Mouse (Mus musculus) limb, embryonic 13.5 days (tissue): ENCODE data around the gene Clstn1. TPM values are rescaled to one million over a fixed set of nuclear protein-coding genes. Genes with fewer than 3 reads are reported as not detected.

Experiments
- ATAC-seq: fragments of 200-750 bp; cut with Nextera tagmentation; 2 replicates; pipeline ENCODE4 v1.8.0; 2017; ENCODE audit warnings: low read depth, moderate number of reproducible peaks, moderate TSS enrichment; ENCODE audit not compliant: low FRiP score
- H3K27ac ChIP-seq: fragments of 300-500 bp; sonication (generic); 2 replicates; pipeline ENCODE4 v1.5.1; 2015; ENCODE audit warnings: inconsistent platforms, mild to moderate bottlenecking, moderate library complexity
- H3K27me3 ChIP-seq: fragments of 300-500 bp; sonication (generic); 2 replicates; pipeline ENCODE4 v1.6.1; 2015; ENCODE audit warnings: mild to moderate bottlenecking, inconsistent platforms
- H3K36me3 ChIP-seq: fragments of 300-500 bp; sonication (generic); 2 replicates; pipeline ENCODE4 v1.6.1; 2015; ENCODE audit warnings: inconsistent platforms, mild to moderate bottlenecking, moderate library complexity
- H3K4me1 ChIP-seq: fragments of 300-500 bp; sonication (generic); 2 replicates; pipeline ENCODE4 v1.6.1; 2015; ENCODE audit warnings: inconsistent platforms
- H3K4me2 ChIP-seq: fragments of 300-500 bp; sonication (generic); replicated peaks from 2 replicates; pipeline ENCODE4 v1.6.1; 2015; ENCODE audit warnings: inconsistent platforms, mild to moderate bottlenecking, moderate library complexity
- H3K4me3 ChIP-seq: fragments of 300-500 bp; sonication (generic); 2 replicates; pipeline ENCODE4 v1.5.1; 2015; ENCODE audit warnings: moderate library complexity, mild to moderate bottlenecking, inconsistent platforms
- H3K9ac ChIP-seq: fragments of 300-500 bp; sonication (generic); 2 replicates; pipeline ENCODE4 v1.6.1; 2015; ENCODE audit warnings: mild to moderate bottlenecking, inconsistent platforms
- H3K9me3 ChIP-seq: fragments of 300-500 bp; sonication (generic); 2 replicates; pipeline ENCODE4 v1.6.1; 2016; ENCODE audit warnings: inconsistent platforms
- WGBS: fragments of 180-500 bp; shearing (Covaris S2); methylation state at CpG from one replicate; pipeline ENCODE4 v1.1.7; 2015; 5-methylcytosine and 5-hydroxymethylcytosine counted together
- polyA plus RNA-seq: library from polyadenylated mRNA; unstranded; fragments of >200 nt; fragmentation: Nextera tagmentation; extraction: Ambion mirVana; gene quantifications from 2 replicates; pipeline ENCODE4 v1.2.1, GENCODE M21; 2015

Gene Clstn1
- polyA plus RNA-seq, 1 experiment from 2014 or later: 45.2 TPM

GRCm38 (mm10) chr4:149628372-149628771 is 42.1 kb downstream of the Clstn1 start:
- no peaks in the 10 kb centered on the region for H3K27me3 ChIP-seq
- no peak overlapping the region for H3K9ac ChIP-seq
- no peak for ATAC-seq
- H3K36me3 ChIP-seq: peaks cover 38% of the 10 kb centered on the region
- no peak overlapping the region for H3K4me2 ChIP-seq
- H3K27ac ChIP-seq: no peak overlapping the region
- no peak overlapping the region for H3K4me3 ChIP-seq
- H3K4me1 ChIP-seq: peaks cover 18% of the 10 kb centered on the region; the same call in 1 of the 2 replicates
- 75% methylated on average over 10 of the region's 10 CpGs for WGBS
- no peaks in the 10 kb centered on the region for H3K9me3 ChIP-seq

DNA sequence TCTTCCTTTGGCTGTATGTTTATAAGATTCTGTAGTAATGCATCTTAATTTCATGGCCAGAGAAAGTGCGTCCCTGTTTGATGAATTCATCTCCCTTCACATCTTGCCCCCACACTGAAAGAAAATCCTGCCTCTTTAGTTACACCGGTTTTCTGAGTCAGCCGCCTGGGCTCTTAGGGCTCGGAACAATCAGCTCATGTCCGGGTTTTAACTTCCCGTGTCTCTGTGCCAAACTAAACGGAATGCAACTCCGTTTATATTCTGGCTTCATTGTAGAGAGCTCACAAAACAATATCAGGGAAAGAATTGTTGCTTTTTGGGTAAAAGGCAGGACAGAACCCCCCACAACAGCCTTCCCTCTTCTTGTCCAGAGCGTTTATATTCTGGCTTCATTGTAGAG is 42.5 kb downstream of the Clstn1 start:
- peaks cover 42% of the 10 kb centered on the region for H3K36me3 ChIP-seq
- ATAC-seq: no peak
- no peak overlapping the region for H3K27ac ChIP-seq

GRCm38 (mm10) chr4:149632670-149633307 is 46.5 kb downstream of the Clstn1 start:
- Histone ChIP-seq H3K27ac (no peak overlapping the region), H3K36me3 (peaks cover 76% of the 10 kb centered on the region)
- 81% methylated on average over 9 of the region's 9 CpGs for WGBS

More for the DNA sequence above, 42.5 kb downstream of the Clstn1 start:
- Histone ChIP-seq H3K4me3 (no peak overlapping the region), H3K9ac (no peak overlapping the region), H3K9me3 (no peaks in the 10 kb centered on the region), H3K27me3 (no peaks in the 10 kb centered on the region), H3K4me2 (no peak overlapping the region), H3K4me1 (peaks cover 18% of the 10 kb centered on the region; the same call in 1 of the 2 replicates)
- 75% methylated on average over 9 of the region's 9 CpGs for WGBS

DNA sequence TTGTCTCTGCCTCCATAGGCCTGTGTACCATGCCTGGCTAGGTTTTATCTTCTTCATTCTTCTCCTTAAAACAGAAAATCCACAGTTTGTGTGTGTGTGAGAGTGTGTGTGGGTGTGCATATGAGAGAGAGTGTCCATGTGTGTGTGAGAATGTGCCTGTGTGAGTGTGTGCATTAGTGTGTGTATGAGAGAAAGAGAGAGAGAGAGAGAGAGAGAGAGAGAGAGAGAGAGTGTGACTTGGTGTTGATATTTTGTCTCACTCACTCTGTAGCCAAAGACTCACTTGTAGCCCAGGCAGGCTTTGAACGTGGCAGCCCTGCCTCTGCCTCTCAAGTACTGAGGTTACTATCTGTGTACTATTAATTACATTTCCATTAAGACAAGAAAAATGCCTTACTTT is 47.9 kb downstream of the Clstn1 start:
- Histone ChIP-seq H3K9ac (no peak overlapping the region), H3K36me3 (peaks cover 89% of the 10 kb centered on the region), H3K9me3 (no peaks in the 10 kb centered on the region), H3K27ac (no peak overlapping the region), H3K27me3 (no peaks in the 10 kb centered on the region), H3K4me1 (no peaks in the 10 kb centered on the region), H3K4me2 (no peak overlapping the region), H3K4me3 (no peak overlapping the region)
- 83% methylated on average over 1 of the region's 1 CpGs for WGBS
- ATAC-seq: no peak

More at GRCm38 (mm10) chr4:149632670-149633307, 46.5 kb downstream of the Clstn1 start:
- no peaks in the 10 kb centered on the region for H3K27me3 ChIP-seq
- H3K9me3 ChIP-seq: no peaks in the 10 kb centered on the region
- H3K9ac ChIP-seq: no peak overlapping the region
- peaks cover 7% of the 10 kb centered on the region; the same call in 1 of the 2 replicates for H3K4me1 ChIP-seq
- ATAC-seq: no peak
- no peak overlapping the region for H3K4me3 ChIP-seq
- H3K4me2 ChIP-seq: no peak overlapping the region

DNA sequence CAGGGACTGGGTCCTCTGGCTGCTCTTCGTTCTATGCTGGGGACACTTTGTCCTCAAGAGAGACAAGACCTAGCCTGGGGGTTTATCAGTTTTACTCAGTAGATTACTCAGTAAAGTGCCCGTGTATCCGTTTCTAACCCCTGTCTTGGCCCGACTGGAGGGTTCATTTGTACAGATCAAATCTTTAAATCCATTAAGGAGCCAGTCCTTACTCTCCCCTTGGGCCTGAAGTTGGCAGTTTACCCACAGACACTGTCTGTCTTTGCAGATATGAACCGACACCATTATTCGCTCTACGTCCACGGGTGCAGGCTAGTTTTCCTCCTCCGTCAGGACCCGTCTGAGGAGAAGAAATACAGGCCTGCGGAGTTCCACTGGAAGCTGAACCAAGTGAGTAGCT is 48.7 kb downstream of the Clstn1 start:
- H3K27me3 ChIP-seq: no peaks in the 10 kb centered on the region
- H3K4me2 ChIP-seq: no peak overlapping the region
- H3K36me3 ChIP-seq: peaks cover 89% of the 10 kb centered on the region
- H3K4me3 ChIP-seq: no peak overlapping the region
- ATAC-seq: no peak
- H3K9ac ChIP-seq: no peak overlapping the region
- no peaks in the 10 kb centered on the region for H3K9me3 ChIP-seq
- 95% methylated on average over 11 of the region's 11 CpGs for WGBS
- no peak overlapping the region for H3K27ac ChIP-seq
- no peaks in the 10 kb centered on the region for H3K4me1 ChIP-seq

DNA sequence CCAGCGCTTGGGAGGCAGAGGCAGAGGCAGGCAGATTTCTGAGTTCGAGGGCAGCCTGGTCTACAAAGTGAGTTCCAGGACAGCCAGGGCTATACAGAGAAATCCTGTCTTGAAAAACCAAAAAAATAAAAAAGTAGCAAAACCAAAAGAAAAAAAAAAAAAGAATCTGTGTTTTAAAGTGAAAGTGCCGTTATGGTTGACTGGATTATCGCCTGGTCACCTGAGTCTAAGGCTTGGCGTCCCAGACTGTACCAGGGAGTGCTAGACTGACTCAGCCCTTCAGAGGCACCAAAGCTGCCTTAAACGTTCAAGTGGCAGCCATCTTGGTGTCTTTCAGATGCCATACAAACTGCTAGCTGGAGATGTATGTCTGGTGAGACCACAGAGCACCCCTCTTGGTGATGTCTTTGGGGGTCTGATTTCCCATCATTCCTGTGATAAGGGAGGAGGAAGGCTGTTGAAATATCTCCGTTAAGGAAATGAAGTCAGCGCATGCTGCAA is 49.7 kb downstream of the Clstn1 start:
- H3K36me3 ChIP-seq: peaks cover 88% of the 10 kb centered on the region
- H3K4me2 ChIP-seq: no peak overlapping the region
- H3K4me1 ChIP-seq: no peaks in the 10 kb centered on the region
- no peak overlapping the region for H3K9ac ChIP-seq
- no peak overlapping the region for H3K4me3 ChIP-seq
- no peaks in the 10 kb centered on the region for H3K27me3 ChIP-seq
- no peak overlapping the region; the same call in 1 of the 2 replicates for H3K27ac ChIP-seq
- 94% methylated on average over 8 of the region's 8 CpGs for WGBS
- H3K9me3 ChIP-seq: no peaks in the 10 kb centered on the region
- no peak for ATAC-seq

GRCm38 (mm10) chr4:149637942-149638341 is 51.7 kb downstream of the Clstn1 start:
- Histone ChIP-seq H3K9ac (no peak overlapping the region), H3K36me3 (peaks cover 88% of the 10 kb centered on the region), H3K4me3 (no peak overlapping the region), H3K27ac (no peak overlapping the region), H3K4me2 (no peak overlapping the region), H3K4me1 (no peaks in the 10 kb centered on the region), H3K9me3 (no peaks in the 10 kb centered on the region), H3K27me3 (no peaks in the 10 kb centered on the region)
- 90% methylated on average over 7 of the region's 7 CpGs for WGBS
- ATAC-seq: no peak

- H3K9me3 ChIP-seq: no peaks in the 10 kb centered on the region
- peaks cover 89% of the 10 kb centered on the region for H3K36me3 ChIP-seq
- no peaks in the 10 kb centered on the region for H3K27me3 ChIP-seq
- no peak overlapping the region for H3K4me2 ChIP-seq
- H3K4me3 ChIP-seq: no peak overlapping the region
- no peak overlapping the region for H3K9ac ChIP-seq
- H3K4me1 ChIP-seq: no peaks in the 10 kb centered on the region
- H3K27ac ChIP-seq: no peak overlapping the region
- no peak for ATAC-seq
- 80% methylated on average over 9 of the region's 9 CpGs for WGBS
Observed at GRCm38 (mm10) chr4:149640831-149641230, 54.6 kb downstream of the Clstn1 start.

DNA sequence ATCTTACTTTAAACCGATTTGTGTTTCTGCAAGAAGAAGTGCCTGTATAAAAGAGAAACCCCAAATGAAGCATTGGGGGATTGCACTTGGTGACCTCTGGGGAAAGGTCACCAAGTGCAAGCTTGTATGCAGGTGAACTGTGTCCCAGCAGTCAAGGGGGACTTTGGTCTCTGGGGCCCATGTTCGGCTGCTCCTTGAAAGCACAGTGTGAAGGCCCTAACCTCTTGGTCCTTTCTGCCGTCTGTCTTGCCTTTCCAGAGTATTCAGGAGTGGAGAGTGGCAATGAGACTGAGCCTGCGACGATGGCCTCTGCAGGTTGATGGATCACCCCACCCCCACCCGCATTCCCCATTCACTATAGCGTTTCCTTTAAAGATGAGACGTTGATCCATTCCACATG is 55.1 kb downstream of the Clstn1 start:
- no peak overlapping the region for H3K27ac ChIP-seq
- no peak for ATAC-seq

DNA sequence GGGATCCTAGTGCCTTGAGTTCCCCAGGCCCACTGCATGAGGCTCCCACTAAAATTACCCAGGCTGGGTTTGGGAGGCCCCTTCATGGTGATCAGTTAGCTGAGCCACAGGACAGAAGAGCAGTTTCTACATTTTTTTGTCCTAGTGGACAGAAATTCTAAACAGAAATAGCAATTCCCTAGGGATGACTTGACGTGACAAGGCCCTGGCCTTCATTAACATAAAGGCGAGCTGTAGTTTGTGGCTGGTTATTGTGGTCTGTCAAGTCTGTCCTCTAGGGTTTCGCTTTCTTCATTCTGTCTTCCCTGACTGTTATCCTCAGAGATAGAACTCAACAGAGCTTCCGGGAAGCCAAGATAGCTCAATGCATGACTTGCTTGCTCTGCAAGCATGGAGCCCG is 55.7 kb downstream of the Clstn1 start:
- no peak for ATAC-seq
- peaks cover 91% of the 10 kb centered on the region for H3K36me3 ChIP-seq
- no peaks in the 10 kb centered on the region for H3K9me3 ChIP-seq
- H3K9ac ChIP-seq: no peak overlapping the region
- no peak overlapping the region for H3K4me3 ChIP-seq
- no peaks in the 10 kb centered on the region for H3K4me1 ChIP-seq
- WGBS: 84% methylated on average over 5 of the region's 5 CpGs
- H3K4me2 ChIP-seq: no peak overlapping the region
- H3K27me3 ChIP-seq: no peaks in the 10 kb centered on the region
- H3K27ac ChIP-seq: no peak overlapping the region

More for the DNA sequence above, 55.1 kb downstream of the Clstn1 start:
- H3K4me2 ChIP-seq: no peak overlapping the region
- no peaks in the 10 kb centered on the region for H3K27me3 ChIP-seq
- peaks cover 90% of the 10 kb centered on the region for H3K36me3 ChIP-seq
- no peaks in the 10 kb centered on the region for H3K9me3 ChIP-seq
- 58% methylated on average over 8 of the region's 8 CpGs for WGBS
- H3K9ac ChIP-seq: no peak overlapping the region
- H3K4me3 ChIP-seq: no peak overlapping the region
- no peaks in the 10 kb centered on the region for H3K4me1 ChIP-seq

DNA sequence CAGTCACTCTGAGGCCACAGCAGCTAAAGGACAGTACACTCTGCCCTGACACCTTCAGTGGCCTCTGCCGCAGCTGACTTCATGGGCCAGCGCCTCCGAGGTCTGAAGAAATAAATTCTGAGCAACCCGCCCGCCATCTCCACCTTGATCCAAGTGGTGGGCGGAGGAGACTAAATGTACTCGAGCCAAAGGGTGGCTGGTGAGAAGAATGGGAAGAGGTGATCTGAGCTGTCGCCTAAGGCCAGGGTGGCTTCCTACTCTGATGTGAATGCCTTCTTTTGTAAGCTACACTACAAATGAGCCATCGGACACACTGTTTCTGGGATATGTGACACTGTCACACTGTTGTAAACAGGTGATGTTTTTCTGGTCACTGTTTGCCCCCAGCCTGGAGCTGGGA is 59.5 kb downstream of the Clstn1 start:
- no peak overlapping the region for H3K4me2 ChIP-seq
- ATAC-seq: no peak
- H3K36me3 ChIP-seq: peaks cover 95% of the 10 kb centered on the region
- no peaks in the 10 kb centered on the region for H3K4me1 ChIP-seq
- no peak overlapping the region for H3K4me3 ChIP-seq
- no peaks in the 10 kb centered on the region for H3K9me3 ChIP-seq
- H3K9ac ChIP-seq: no peak overlapping the region
- no peaks in the 10 kb centered on the region for H3K27me3 ChIP-seq
- no peak overlapping the region for H3K27ac ChIP-seq
- WGBS: 88% methylated on average over 9 of the region's 9 CpGs

- H3K27ac ChIP-seq: no peak overlapping the region
- ATAC-seq: no peak
Observed at GRCm38 (mm10) chr4:149648031-149648805, 62.0 kb downstream of the Clstn1 start.

More at GRCm38 (mm10) chr4:149648031-149648805, 62.0 kb downstream of the Clstn1 start:
- peaks cover 95% of the 10 kb centered on the region for H3K36me3 ChIP-seq
- H3K9ac ChIP-seq: no peak overlapping the region
- H3K4me3 ChIP-seq: no peak overlapping the region
- no peaks in the 10 kb centered on the region for H3K4me1 ChIP-seq
- no peak overlapping the region for H3K4me2 ChIP-seq
- 79% methylated on average over 20 of the region's 20 CpGs for WGBS
- no peaks in the 10 kb centered on the region for H3K27me3 ChIP-seq
- H3K9me3 ChIP-seq: no peaks in the 10 kb centered on the region
